Mouse (Mus musculus) kidney, postnatal 4 days (tissue): ENCODE measurements at regions not wholly inside any gene's neighbourhood (a gene's known extent, or its start where the extent isn't known, plus 50 kb on each side); places are given as distances from the start of the nearest gene placed in this dataset.

Experiments
- DNase-seq, 2 experiments: peaks; one replicate each; pipeline ENCODE4 v3.0.0; 2021; ENCODE audit warnings: mixed read lengths in 2 of 2

DNA sequence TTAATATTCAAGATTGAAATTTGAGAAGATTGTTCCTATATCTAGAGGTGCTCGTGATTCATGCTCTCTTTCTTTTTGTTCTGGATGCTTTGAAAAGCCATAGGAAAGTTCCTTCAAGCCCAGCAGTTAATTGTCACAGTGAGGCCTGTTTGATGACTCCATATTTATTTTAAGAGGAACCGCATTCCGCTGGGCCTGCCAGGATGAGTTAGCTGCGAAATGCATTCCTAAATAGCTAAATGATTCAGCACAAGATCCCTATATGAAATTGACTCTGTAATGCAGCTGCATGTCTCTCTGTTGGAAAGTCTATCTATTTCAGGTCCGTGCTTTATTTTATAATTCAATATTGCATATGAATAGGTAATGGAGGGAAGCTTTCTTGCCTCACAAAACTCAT lies 511.9 kb upstream of the Adgra3 start:
- no peak for DNase-seq

DNA sequence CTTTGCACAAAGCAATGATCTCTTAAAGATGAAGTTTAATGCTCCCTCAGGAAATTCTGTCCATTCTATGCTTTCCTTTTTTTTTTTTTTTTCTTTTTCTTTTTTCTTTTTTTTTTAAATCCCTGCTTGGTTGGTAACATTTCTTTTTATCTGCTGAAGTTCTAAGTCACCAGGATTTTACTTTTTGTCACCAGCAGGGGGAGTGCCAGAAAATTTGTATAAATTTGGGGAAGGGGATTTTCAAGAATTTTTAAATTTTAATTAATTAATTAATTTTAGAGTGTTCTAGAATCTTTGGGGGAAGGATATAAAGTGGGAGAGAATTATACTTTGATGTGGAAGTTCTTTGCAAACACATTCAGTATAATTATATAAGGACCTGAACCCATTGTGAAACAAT lies 492.3 kb upstream of the Adgra3 start:
- no peak for DNase-seq

DNA sequence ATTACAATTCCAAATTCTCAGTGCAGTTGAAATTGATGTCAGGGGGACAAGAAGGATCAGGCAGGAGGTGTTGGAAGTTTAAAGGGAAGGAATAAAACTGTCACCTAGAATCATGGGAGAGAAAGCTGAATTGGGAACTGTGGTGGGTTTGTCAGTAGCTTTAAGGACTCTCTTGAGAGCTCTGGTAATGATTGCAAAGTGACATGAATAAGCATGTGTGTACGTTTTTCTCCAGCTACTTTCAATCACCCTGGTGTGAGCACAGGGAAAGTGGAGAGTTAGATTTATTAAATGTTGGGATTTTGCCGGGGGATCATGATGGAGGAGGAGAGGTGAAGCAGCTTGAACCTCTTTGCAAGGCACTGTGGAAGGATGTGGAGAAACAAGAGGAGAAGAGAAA lies 453.7 kb upstream of the Adgra3 start:
- DNase-seq, result no peak

DNA sequence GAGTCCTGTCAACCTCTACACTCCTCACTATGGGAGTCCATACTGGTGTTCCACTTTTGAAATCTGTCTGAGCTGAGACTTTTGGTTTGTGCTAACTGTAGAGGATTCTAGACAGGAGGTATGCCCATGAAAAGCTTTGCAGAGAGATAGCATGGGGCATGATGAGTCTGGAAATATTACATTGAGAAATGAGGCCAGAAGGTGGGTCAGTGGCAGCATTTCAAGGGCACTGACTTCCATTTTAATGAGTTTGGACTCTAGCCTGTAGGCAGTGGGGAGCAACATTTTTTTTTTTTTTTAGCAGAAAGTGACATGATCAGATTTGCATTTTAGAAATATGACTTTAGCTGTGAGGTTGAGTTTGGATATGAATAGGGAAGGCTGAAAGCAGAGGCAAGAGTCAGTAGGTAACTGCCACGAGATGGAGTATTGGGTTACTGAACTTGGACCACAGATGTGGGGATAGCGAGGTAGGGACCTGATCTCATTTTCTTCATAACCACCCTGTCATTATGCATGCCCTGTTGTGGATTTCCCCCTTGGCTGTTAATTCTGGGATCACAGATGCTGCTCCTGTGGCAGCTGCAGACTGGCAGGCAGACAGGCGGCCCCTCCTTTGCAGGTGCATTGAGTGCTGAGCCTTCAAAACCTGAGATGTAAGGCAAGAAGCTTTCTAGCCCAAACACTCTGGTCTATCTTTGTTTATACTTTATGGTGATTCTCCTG lies 451.1 kb upstream of the Adgra3 start:
- no peak for DNase-seq

DNA sequence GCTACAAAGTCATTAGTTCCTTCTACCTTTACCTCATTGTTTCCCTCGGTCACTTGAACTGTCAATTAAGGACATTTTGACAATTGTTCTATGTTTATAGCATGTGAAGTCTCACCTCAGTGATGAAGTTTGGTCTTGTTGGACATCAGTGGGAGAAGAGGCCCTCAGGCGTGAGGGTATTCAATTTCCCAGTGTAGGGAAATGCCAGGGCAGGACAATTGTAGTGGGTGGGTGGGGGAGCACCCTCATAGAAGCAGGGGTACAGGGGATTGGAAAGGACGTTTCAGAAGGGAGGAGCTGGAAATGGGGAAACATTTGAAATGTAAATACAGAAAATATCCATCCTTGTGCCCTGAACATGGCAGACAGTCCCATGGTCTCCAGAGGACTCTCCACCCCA lies 431.4 kb upstream of the Adgra3 start:
- DNase-seq, result no peak

DNA sequence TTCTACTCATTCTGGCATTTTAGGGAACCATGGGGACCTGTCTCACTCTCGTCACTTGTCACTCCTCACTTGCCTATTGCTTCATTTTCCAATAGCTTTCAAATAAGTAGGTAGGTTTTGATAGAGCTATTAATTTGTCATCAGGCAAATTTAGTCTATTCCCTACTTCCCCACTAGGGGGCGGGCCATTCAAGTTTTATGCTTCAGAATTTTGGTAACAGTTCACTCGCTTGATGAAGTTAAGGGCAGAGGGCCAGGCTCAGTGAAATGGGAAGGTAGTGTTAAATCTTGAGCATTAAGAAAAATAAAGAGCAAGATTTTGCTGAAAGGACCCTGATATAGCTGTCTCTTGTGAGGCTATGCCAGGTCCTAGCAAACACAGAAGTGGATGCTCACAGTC lies 418.2 kb upstream of the Adgra3 start:
- DNase-seq, result peak; percentile 64 to 66

DNA sequence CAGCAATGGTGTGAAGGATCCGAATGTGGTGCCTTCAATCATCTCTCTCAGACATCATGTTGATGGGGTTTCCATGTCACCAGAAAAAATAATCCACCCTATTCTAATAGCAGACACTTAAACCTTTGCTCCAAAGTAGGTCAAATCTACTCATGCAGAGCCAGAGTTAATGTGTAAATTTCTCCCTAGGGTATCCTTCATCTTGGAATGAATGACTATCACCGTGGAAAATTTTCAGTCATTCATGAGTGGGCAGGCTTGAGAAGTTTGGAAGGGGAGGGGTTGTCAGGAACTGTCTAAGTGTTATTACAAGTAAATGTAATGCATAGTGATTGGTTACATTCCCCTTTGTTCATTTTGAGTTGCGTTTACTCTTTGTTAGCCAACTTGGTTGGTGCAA lies 402.7 kb upstream of the Adgra3 start:
- DNase-seq, result no peak

DNA sequence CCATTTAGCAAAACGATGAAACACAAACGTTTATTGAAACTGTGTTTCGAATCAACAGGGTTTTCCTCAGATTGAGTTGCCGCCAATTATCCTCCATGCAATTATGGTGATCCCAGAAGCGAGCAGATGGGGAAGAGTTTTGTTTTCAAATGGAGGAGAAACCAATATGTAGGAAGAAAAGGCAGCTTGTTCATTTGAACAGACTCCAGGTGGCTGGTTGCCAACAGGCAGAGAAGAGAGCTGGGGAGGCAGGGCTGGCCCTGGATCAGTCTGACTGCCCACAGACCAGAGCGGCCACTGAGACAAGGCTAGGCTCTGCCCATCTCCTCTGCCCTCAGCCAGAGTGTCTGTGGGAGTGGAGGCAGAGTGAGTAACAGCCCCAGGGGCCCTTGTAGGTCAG lies 398.8 kb upstream of the Adgra3 start:
- peak; percentile 6 to 25 for DNase-seq

DNA sequence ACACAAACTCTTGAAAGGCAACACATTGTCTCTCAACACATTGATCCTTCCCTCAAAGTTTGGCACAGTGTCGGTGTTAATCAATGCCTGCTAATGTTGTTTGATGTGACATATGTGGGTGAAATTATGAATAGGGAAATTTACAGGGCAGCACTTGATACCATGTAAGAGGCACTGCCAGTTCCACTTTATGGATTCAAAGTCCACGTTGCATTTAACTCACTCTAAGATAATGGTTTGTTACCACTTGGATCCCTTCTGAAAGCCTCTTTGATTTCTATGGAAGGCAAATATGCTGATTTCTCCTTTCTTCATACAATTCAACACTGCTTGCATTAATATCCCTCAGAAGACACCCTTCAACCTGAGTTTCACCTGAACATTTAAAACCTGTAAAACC lies 395.6 kb upstream of the Adgra3 start:
- no peak for DNase-seq

DNA sequence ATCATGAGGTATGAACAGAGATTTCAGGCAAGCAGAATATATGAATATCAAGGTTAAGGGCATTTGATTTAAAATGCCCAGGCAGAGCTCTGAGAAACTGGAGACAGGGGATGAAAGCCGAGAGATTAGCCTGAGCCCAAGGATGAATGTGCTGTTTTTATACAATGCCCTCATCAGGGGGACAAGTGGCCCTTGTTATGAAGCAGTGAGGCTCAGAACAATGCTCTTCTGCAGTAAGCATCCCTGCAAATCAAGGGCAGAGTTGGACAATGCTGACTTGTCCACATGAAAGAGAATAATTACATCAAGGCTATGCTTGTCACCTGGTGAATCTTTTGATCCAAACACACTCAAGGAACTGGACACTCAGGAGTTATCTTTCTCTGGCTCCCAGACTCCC lies 348.1 kb upstream of the Adgra3 start:
- DNase-seq, result no peak

DNA sequence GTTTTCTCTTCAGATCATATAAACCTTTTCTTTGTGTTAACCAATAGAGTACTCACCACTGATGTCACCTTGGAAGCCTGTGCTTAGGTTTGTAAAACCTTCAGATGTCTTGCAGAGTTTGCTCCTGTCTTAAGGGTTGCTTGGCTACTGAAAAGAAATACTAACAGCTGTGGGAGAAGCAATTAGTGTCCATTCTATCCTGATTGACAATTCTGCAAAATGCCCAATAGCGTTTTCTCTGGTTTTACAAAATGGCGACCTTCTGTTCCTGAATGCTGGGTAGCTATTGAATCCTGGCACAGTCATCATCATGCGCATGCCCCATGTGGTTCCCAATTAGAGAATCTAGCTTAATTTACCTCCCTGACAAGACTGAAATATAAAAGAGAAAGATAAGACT lies 347.7 kb upstream of the Adgra3 start:
- no peak for DNase-seq
